Mouse (Mus musculus) layer of hippocampus, adult 11-12 months (tissue): Measurements from ENCODE around the gene Ttll13.
A peak's percentile ranks its signal among the peaks of the same experiment; 100 is the strongest.

Source experiments
- DNase-seq: peaks from one replicate; pipeline ENCODE4 v3.0.0; 2022; ENCODE audit warnings: low spot score

Ttll13 gene

GRCm38 (mm10) chr7:80214459-80214858 lies 31.7 kb upstream of the Ttll13 start:
- no peak for DNase-seq

GRCm38 (mm10) chr7:80215398-80215797 lies 30.8 kb upstream of the Ttll13 start:
- peak; percentile 83 for DNase-seq

- DNase-seq, result no peak
Measured at GRCm38 (mm10) chr7:80216566-80216965, 29.6 kb upstream of the Ttll13 start.

- DNase-seq, result no peak
Measured at GRCm38 (mm10) chr7:80218666-80219065, 27.5 kb upstream of the Ttll13 start.

GRCm38 (mm10) chr7:80220237-80220797 lies 25.9 kb upstream of the Ttll13 start:
- no peak for DNase-seq

- DNase-seq, result no peak
Measured at GRCm38 (mm10) chr7:80221179-80221750, 24.9 kb upstream of the Ttll13 start.

GRCm38 (mm10) chr7:80227065-80227464 lies 19.1 kb upstream of the Ttll13 start:
- DNase-seq, result no peak

GRCm38 (mm10) chr7:80230196-80230595 lies 16.0 kb upstream of the Ttll13 start:
- DNase-seq, result no peak

GRCm38 (mm10) chr7:80231971-80232488 lies 14.1 kb upstream of the Ttll13 start:
- no peak for DNase-seq

- DNase-seq, result peak; percentile 96
Measured at GRCm38 (mm10) chr7:80232489-80233029, 13.6 kb upstream of the Ttll13 start, which contains the start of the genes Cib1 and Gdpgp1. Gene Cib1, minus strand, starts transcription at chr7:80232813. Gene Gdpgp1, plus strand, starts transcription at chr7:80232865.

GRCm38 (mm10) chr7:80233799-80234198 lies 12.4 kb upstream of the Ttll13 start:
- DNase-seq, result no peak

GRCm38 (mm10) chr7:80238542-80238941 lies 7.6 kb upstream of the Ttll13 start:
- DNase-seq, result no peak

GRCm38 (mm10) chr7:80241661-80242060 lies 4.5 kb upstream of the Ttll13 start:
- DNase-seq, result no peak

- no peak for DNase-seq
Measured at GRCm38 (mm10) chr7:80244851-80245250, 1.3 kb upstream of the Ttll13 start.

- no peak for DNase-seq
Measured at GRCm38 (mm10) chr7:80246859-80247258, 683 bp downstream of the Ttll13 start.

GRCm38 (mm10) chr7:80252437-80252836 lies 6.3 kb downstream of the Ttll13 start:
- no peak for DNase-seq

- no peak for DNase-seq
Measured at GRCm38 (mm10) chr7:80252886-80253285, 6.7 kb downstream of the Ttll13 start.

GRCm38 (mm10) chr7:80255981-80256380 lies 9.8 kb downstream of the Ttll13 start:
- DNase-seq, result no peak

- DNase-seq, result no peak
Measured at GRCm38 (mm10) chr7:80257706-80258105, 11.5 kb downstream of the Ttll13 start.

- peak; percentile 86 for DNase-seq
Measured at GRCm38 (mm10) chr7:80260625-80261371, 14.6 kb downstream of the Ttll13 start, which contains the start of gene Ngrn. Gene Ngrn, plus strand, starts transcription at chr7:80261215.

GRCm38 (mm10) chr7:80261372-80261990 lies 15.3 kb downstream of the Ttll13 start:
- DNase-seq, result peak; percentile 15

GRCm38 (mm10) chr7:80264606-80265005 lies 18.4 kb downstream of the Ttll13 start:
- no peak for DNase-seq
